Mouse (Mus musculus) lung, embryonic 15.5 days (tissue): ENCODE data around the gene Psmd9. TPM values are rescaled to one million over a fixed set of nuclear protein-coding genes. Genes with fewer than 3 reads are reported as not detected.
A peak's percentile ranks its signal among the peaks of the same experiment; 100 is the strongest.

ENCODE experiments used
- ATAC-seq: fragments of 200-750 bp; cut with Nextera tagmentation; 2 replicates; pipeline ENCODE4 v1.8.0; 2017; ENCODE audit warnings: moderate number of reproducible peaks, borderline replicate concordance; ENCODE audit not compliant: low FRiP score, low TSS enrichment; ENCODE audit errors: extremely low read depth
- H3K27ac ChIP-seq: fragments of 300-500 bp; sonication (generic); 2 replicates; pipeline ENCODE4 v1.5.1; 2015; ENCODE audit warnings: moderate library complexity, mild to moderate bottlenecking, inconsistent platforms
- H3K27me3 ChIP-seq: fragments of 300-500 bp; sonication (generic); 2 replicates; pipeline ENCODE4 v1.6.1; 2015; ENCODE audit warnings: inconsistent platforms
- H3K36me3 ChIP-seq: fragments of 300-500 bp; sonication (generic); 2 replicates; pipeline ENCODE4 v1.6.1; 2015; ENCODE audit warnings: inconsistent platforms
- H3K4me1 ChIP-seq: fragments of 300-500 bp; sonication (generic); 2 replicates; pipeline ENCODE4 v1.6.1; 2015; ENCODE audit warnings: inconsistent platforms
- H3K4me2 ChIP-seq: fragments of 300-500 bp; sonication (generic); 2 replicates; pipeline ENCODE4 v1.6.1; 2015; ENCODE audit warnings: inconsistent platforms, mild to moderate bottlenecking, moderate library complexity
- H3K4me3 ChIP-seq: fragments of 300-500 bp; sonication (generic); 2 replicates; pipeline ENCODE4 v1.5.1; 2015; ENCODE audit warnings: mild to moderate bottlenecking, inconsistent platforms
- H3K9ac ChIP-seq: fragments of 300-500 bp; sonication (generic); 2 replicates; pipeline ENCODE4 v1.6.1; 2015; ENCODE audit warnings: inconsistent platforms
- H3K9me3 ChIP-seq: fragments of 300-500 bp; sonication (generic); 2 replicates; pipeline ENCODE4 v1.6.1; 2016; ENCODE audit warnings: inconsistent platforms
- WGBS: fragments of 180-500 bp; shearing (Covaris S2); methylation state at CpG from one replicate; pipeline ENCODE4 v1.1.7; 2015; 5-methylcytosine and 5-hydroxymethylcytosine counted together
- polyA plus RNA-seq: library from polyadenylated mRNA; unstranded; fragments of >200 nt; fragmentation: Nextera tagmentation; extraction: Ambion mirVana; gene quantifications from 2 replicates; pipeline ENCODE4 v1.2.1, GENCODE M21; 2015

Gene Psmd9
- polyA plus RNA-seq, 1 experiment from 2014 or later = 85.3 TPM

DNA sequence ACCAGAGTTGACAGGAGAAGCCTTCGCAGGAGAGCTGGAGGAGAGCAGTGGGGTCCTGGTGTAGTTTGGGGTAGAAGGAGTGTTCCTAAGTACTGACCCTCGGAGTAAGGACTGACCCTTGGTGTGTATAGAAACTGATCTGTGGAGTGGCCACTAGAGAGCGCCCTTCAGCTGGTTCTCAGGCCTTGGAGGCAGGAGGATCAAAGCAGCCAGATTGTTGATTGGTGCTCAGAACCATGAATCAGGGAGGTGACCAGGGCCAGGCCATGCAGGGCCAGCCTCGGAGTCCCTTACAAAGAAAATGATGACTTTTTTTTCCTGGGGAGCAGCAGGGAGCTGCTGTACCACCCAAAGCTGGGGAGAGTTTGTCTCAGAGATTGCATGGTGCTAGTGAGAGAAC, 76.3 kb downstream of the Psmd9 start:
- ATAC-seq = peak; percentile 39; the same call in 1 of the 2 replicates
- Histone ChIP-seq H3K9me3 (no peaks in the 10 kb centered on the region), H3K4me1 (no peaks in the 10 kb centered on the region), H3K36me3 (peaks cover 35% of the 10 kb centered on the region), H3K27ac (no peak overlapping the region), H3K4me3 (no peak overlapping the region), H3K9ac (no peak overlapping the region), H3K27me3 (no peaks in the 10 kb centered on the region), H3K4me2 (no peak overlapping the region)
- 17% methylated on average over 4 of the region's 4 CpGs for WGBS

DNA sequence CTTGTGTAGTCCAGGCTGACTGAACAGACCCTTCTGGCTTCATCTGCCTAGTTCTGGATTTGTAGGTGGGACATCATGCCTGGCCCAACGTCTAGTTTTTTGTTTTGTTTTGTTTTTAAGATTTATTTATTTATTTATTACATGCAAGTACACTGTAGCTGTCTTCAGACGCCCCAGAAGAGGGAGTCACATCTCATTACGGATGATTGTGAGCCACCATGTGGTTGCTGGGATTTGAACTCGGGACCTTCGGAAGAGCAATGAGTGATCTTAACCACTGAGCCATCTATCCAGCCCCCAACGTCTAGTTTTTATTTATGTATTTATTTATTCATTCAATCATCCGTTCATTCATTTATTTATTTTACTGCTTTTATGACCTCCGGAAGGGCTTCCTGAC, 82.2 kb downstream of the Psmd9 start:
- Histone ChIP-seq H3K27me3 (no peaks in the 10 kb centered on the region), H3K9me3 (no peaks in the 10 kb centered on the region), H3K4me2 (peak overlapping the region; percentile 53), H3K4me3 (no peak overlapping the region), H3K4me1 (peaks cover 7% of the 10 kb centered on the region; the same call in 1 of the 2 replicates), H3K27ac (no peak overlapping the region), H3K36me3 (peaks cover 5% of the 10 kb centered on the region; the same call in 1 of the 2 replicates), H3K9ac (no peak overlapping the region)
- no peak for ATAC-seq
- WGBS = 63% methylated on average over 8 of the region's 8 CpGs

- Histone ChIP-seq H3K9me3 (no peaks in the 10 kb centered on the region), H3K36me3 (peaks cover 5% of the 10 kb centered on the region; the same call in 1 of the 2 replicates), H3K4me2 (peak within 1 kb of the TSS; percentile 53), H3K4me1 (peaks cover 9% of the 10 kb centered on the region; the same call in 1 of the 2 replicates), H3K27ac (no peak within 1 kb of the TSS), H3K9ac (no peak within 1 kb of the TSS), H3K4me3 (peak within 1 kb of the TSS; percentile 16; the same call in 1 of the 2 replicates), H3K27me3 (no peaks in the 10 kb centered on the region)
- WGBS = 2% methylated on average over 18 of the region's 18 CpGs
- peak; percentile 91; the same call in 1 of the 2 replicates for ATAC-seq
Measured at GRCm38 (mm10) chr5:123251834-123252233, 82.6 kb downstream of the Psmd9 start, which contains the start of gene Wdr66. Gene Wdr66, plus strand, starts transcription at chr5:123252102.

DNA sequence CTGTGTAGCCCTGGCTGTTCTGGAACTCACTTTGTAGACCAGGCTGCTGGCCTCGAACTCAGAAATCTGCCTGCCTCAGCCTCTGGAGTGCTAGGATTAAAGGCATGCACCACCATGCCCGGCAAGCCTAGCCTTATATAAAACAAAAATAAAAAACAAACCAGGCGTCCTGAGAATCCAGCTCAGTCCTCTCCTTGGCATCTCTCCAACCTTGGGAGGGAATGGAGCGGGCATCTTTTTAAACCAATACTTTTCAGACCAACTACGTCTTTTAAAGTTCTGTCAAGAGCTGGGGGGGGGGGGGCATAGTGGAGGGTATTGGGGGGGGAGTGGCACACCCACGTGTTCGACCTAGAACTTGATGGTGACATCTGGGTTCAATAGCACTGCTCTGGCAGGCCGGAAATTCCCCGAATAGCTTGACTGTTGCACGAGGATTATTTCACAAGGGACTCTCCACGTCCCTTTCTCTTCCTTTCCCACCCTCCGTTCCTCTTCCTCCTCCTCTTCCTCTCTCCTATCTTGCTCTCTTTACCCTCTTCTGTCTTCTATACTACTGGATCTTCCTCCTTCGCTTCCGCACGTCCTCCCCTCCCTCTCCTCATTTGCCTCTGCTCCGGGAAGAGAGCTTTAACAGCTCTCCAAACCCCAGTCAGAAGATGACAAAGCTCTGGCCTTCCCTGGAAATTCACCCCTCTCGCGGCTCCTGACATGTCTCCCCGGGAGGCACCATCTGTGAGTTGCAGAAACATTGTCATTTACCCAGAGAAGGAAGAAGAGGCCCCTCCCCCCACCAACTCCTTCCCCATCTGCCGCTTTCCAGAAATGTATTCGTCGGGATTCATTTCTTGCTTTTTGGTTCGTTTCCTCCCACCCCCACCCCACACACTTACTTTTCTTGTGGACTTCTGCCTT, 87.9 kb downstream of the Psmd9 start:
- peak overlapping the region; percentile 42 for H3K4me2 ChIP-seq
- WGBS = 15% methylated on average over 23 of the region's 23 CpGs
- peak overlapping the region; percentile 9; the same call in 1 of the 2 replicates for H3K4me3 ChIP-seq
- H3K27me3 ChIP-seq = no peaks in the 10 kb centered on the region
- H3K36me3 ChIP-seq = no peaks in the 10 kb centered on the region
- H3K27ac ChIP-seq = peak overlapping the region; percentile 70
- peak; percentile 68 for ATAC-seq
- no peaks in the 10 kb centered on the region for H3K9me3 ChIP-seq
- no peak overlapping the region for H3K9ac ChIP-seq
- H3K4me1 ChIP-seq = peaks cover 8% of the 10 kb centered on the region; the same call in 1 of the 2 replicates

DNA sequence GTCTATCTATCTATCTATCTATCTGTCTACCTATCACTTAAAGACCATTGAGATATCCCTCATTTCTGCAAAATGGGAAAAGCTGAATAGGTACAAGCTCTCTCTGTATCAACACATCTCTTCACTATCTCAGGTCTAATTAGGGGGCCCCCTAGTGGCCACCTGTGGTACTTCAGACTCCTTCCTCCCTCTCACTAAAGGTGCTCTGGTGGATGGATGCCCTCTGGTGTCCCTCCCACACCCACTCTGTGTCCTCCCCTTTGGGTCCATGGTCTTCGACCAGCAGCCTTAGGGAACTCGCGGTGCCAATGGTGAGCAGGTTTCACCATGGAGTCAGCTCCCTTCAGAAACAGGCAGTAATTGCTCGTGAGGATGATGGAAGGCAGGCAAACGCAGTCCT, 89.8 kb downstream of the Psmd9 start:
- 47% methylated on average over 5 of the region's 5 CpGs for WGBS
- Histone ChIP-seq H3K27ac (no peak overlapping the region), H3K4me1 (0 out of 2 replicates have a peak, but pooled peaks cover 7% of the 10 kb centered on the region), H3K27me3 (no peaks in the 10 kb centered on the region), H3K4me2 (no peak overlapping the region), H3K4me3 (no peak overlapping the region), H3K9ac (no peak overlapping the region), H3K9me3 (no peaks in the 10 kb centered on the region), H3K36me3 (no peaks in the 10 kb centered on the region)
- ATAC-seq = no peak

DNA sequence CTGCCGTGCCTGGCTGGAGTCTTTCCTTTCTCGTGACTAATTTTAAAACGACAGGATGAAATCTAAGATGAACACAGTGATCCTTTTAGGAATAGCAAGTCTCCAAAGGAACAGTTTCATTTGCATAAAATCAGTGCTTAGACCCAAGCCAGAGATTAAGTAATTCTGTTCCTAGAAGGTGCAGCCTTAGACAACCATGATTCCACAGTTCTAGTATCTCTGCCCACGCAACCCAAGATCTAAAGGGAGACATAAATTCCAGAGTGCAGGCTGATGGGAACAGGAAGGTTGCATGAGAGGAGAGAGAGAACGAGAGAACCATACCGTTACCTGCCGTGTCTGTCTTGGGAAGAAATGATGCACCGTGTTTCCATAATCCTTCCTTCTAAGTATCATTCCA, 91.5 kb downstream of the Psmd9 start:
- Histone ChIP-seq H3K9ac (no peak overlapping the region), H3K4me3 (no peak overlapping the region), H3K4me2 (no peak overlapping the region), H3K36me3 (no peaks in the 10 kb centered on the region), H3K9me3 (no peaks in the 10 kb centered on the region), H3K27ac (no peak overlapping the region), H3K4me1 (0 out of 2 replicates have a peak, but pooled peaks cover 7% of the 10 kb centered on the region), H3K27me3 (no peaks in the 10 kb centered on the region)
- 78% methylated on average over 8 of the region's 8 CpGs for WGBS
- no peak for ATAC-seq

DNA sequence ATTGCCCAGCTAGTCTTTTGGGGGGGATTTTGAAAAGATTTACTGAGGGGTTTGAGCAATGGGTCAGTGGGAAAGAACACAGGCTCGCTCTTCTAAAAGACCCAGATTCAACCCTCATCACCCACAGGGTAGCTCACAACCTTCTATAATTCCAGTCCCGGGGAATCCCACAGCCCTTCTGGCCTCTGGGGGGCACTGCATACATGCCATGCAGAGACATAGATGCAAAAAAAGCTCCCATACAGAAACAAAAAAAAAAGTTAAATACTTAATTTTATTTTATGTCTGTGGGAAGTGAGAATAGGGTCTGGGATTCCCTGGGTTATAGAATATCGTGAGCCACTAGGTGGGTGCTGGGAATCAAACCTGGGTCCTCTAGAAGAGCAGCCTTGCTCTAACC, 97.7 kb downstream of the Psmd9 start:
- WGBS = 88% methylated on average over 3 of the region's 3 CpGs
- no peak overlapping the region for H3K4me3 ChIP-seq
- no peaks in the 10 kb centered on the region for H3K36me3 ChIP-seq
- H3K4me2 ChIP-seq = no peak overlapping the region
- no peak overlapping the region for H3K9ac ChIP-seq
- no peaks in the 10 kb centered on the region for H3K27me3 ChIP-seq
- H3K4me1 ChIP-seq = no peaks in the 10 kb centered on the region
- H3K9me3 ChIP-seq = no peaks in the 10 kb centered on the region
- no peak overlapping the region for H3K27ac ChIP-seq
- ATAC-seq = no peak

DNA sequence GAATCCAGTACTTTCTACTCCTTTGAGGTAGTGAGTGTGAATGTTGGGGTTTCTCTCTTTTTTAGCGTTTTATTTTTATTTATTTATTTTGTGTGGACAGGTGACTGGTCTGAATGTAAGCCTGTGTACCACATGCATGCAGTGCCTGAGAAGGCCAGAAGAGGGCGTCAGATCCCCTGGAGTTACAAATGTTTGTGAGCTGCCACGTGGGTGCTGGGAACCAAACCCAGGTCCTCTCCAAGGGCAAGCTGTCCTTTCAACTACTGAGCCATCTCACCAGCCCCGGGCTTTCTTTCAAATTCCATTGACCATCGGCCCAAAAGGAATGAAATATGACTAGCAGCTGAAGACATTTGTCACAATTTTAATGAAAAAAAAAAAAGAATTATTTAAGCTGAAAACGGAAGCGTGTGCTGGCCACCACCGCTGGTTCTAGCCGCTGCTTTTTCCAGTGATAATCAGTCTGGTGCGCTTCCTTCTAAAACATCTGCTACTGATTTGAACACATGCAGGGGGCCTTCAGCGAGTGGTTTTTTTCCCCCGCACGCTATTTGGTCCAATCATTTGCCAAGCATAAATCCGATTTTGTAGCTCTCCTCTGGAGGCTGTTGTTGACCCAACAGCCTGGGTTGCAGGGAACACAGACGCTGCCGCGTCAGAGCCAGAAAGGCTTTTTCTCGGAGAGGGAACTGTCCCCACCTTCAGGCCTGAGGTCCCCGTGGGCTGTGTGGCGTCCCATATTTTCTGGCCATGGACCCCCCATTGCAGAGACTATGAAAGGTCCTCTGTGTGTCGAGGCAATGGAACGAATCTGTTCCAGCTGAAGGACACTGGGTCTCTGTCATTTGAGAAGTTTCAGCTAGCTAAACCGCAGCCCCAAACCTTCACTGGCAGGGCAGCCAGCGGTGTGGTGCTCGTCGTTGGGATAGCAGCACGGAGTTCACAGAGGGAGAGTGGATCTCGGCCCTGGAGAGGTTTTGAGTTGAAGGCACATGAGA, 99.6 kb downstream of the Psmd9 start:
- 75% methylated on average over 28 of the region's 28 CpGs for WGBS
- Histone ChIP-seq H3K4me2 (no peak overlapping the region), H3K4me1 (no peaks in the 10 kb centered on the region), H3K36me3 (no peaks in the 10 kb centered on the region), H3K9ac (no peak overlapping the region), H3K4me3 (no peak overlapping the region), H3K9me3 (no peaks in the 10 kb centered on the region), H3K27me3 (no peaks in the 10 kb centered on the region), H3K27ac (no peak overlapping the region)
- ATAC-seq = no peak

DNA sequence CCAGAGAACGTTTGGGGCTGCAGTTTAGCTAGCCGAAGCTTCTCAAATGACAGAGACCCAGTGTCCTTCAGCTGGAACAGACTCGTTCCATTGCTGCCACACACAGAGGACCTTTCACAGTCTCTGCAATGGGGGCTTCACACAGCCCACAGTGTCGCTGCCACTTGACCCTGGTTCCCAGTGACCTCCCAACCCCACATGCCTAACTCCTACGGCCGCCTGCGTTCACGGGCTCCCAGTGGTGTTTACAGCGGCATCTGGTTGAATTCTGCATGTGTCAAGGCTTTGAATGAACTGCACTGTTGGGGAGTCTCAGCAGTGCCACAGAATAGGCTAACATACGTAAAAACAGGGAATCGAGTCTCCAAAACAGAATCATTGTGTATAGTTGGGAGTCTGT, 101.7 kb downstream of the Psmd9 start:
- Histone ChIP-seq H3K4me3 (no peak overlapping the region), H3K27ac (no peak overlapping the region), H3K36me3 (no peaks in the 10 kb centered on the region), H3K9me3 (no peaks in the 10 kb centered on the region), H3K4me2 (no peak overlapping the region), H3K4me1 (0 out of 2 replicates have a peak, but pooled peaks cover under 1% of the 10 kb centered on the region), H3K9ac (no peak overlapping the region), H3K27me3 (no peaks in the 10 kb centered on the region)
- WGBS = 60% methylated on average over 11 of the region's 11 CpGs
- ATAC-seq = no peak

GRCm38 (mm10) chr5:123272927-123273326, 103.7 kb downstream of the Psmd9 start:
- no peak for ATAC-seq
- H3K4me2 ChIP-seq = no peak overlapping the region
- H3K4me3 ChIP-seq = no peak overlapping the region
- no peak overlapping the region for H3K9ac ChIP-seq
- no peak overlapping the region for H3K27ac ChIP-seq
- peaks cover 12% of the 10 kb centered on the region; the same call in 1 of the 2 replicates for H3K4me1 ChIP-seq
- WGBS = 81% methylated on average over 5 of the region's 5 CpGs
- no peaks in the 10 kb centered on the region for H3K9me3 ChIP-seq
- no peaks in the 10 kb centered on the region for H3K27me3 ChIP-seq
- H3K36me3 ChIP-seq = no peaks in the 10 kb centered on the region

GRCm38 (mm10) chr5:123276636-123277341, 107.6 kb downstream of the Psmd9 start:
- Histone ChIP-seq H3K4me3 (no peak overlapping the region), H3K36me3 (no peaks in the 10 kb centered on the region), H3K27ac (peak overlapping the region; percentile 75), H3K9ac (no peak overlapping the region), H3K27me3 (0 out of 2 replicates have a peak, but pooled peaks cover 3% of the 10 kb centered on the region), H3K4me2 (no peak overlapping the region; the same call in 1 of the 2 replicates), H3K9me3 (no peaks in the 10 kb centered on the region), H3K4me1 (peaks cover 12% of the 10 kb centered on the region; the same call in 1 of the 2 replicates)
- 61% methylated on average over 9 of the region's 9 CpGs for WGBS
- no peak for ATAC-seq
